Mouse (Mus musculus) kidney, postnatal 25 days (tissue): ENCODE results near the gene Osbp.

Experiments used
- DNase-seq, 2 experiments: peaks; one replicate each; pipeline ENCODE4 v3.0.0; 2021; ENCODE audit warnings: mixed read lengths in 2 of 2

Osbp gene

GRCm38 (mm10) chr19:11992034-11992433 is 26.3 kb downstream of the Osbp start:
- DNase-seq, result no peak

GRCm38 (mm10) chr19:11992441-11993029 is 26.8 kb downstream of the Osbp start:
- DNase-seq, result no peak

- DNase-seq, result no peak
These were observed 29.1 kb downstream of the Osbp start for GRCm38 (mm10) chr19:11994703-11995431.

GRCm38 (mm10) chr19:11995722-11996448 is 30.1 kb downstream of the Osbp start:
- DNase-seq, result no peak

- no peak for DNase-seq
These were observed 35.9 kb downstream of the Osbp start for GRCm38 (mm10) chr19:12001686-12002085.

- DNase-seq, result peak; percentile 53 to 60
These were observed 36.4 kb downstream of the Osbp start for GRCm38 (mm10) chr19:12002125-12002524.

GRCm38 (mm10) chr19:12002791-12003190 is 37.0 kb downstream of the Osbp start:
- no peak for DNase-seq

- DNase-seq, result peak; percentile 56 to 64
These were observed 37.8 kb downstream of the Osbp start for GRCm38 (mm10) chr19:12003568-12003967.

GRCm38 (mm10) chr19:12004216-12005008 is 38.7 kb downstream of the Osbp start:
- DNase-seq, result peak; percentile 24 to 62

GRCm38 (mm10) chr19:12005376-12006360 is 39.9 kb downstream of the Osbp start:
- peak; percentile 88 to 89 for DNase-seq

- DNase-seq, result peak in 1 of 2 experiments; percentile 11
These were observed 40.7 kb downstream of the Osbp start for GRCm38 (mm10) chr19:12006361-12006947.

- peak; percentile 54 to 59 for DNase-seq
These were observed 41.6 kb downstream of the Osbp start for GRCm38 (mm10) chr19:12007105-12007931.

- DNase-seq, result no peak
These were observed 43.0 kb downstream of the Osbp start for GRCm38 (mm10) chr19:12008410-12009380.

- peak; percentile 57 to 76 for DNase-seq
These were observed 44.0 kb downstream of the Osbp start for GRCm38 (mm10) chr19:12009501-12010280.

GRCm38 (mm10) chr19:12010281-12010771 is 44.6 kb downstream of the Osbp start:
- peak; percentile 80 to 93 for DNase-seq

- peak; percentile 68 to 83 for DNase-seq
These were observed 45.3 kb downstream of the Osbp start for GRCm38 (mm10) chr19:12010916-12011559.
